Mouse (Mus musculus) NIH3T3 (cell line): ENCODE results near the gene Pclaf.

Experiments
- DNase-seq: peaks from one replicate; pipeline ENCODE4 v3.0.0-alpha.2; 2012; ENCODE audit warnings: low read depth

Pclaf gene

GRCm38 (mm10) chr9:65890143-65890628 is at the start of gene Pclaf:
Pclaf (plus strand) TSS chr9:65890237.
- DNase-seq: peak; percentile 91

- peak; percentile 73 for DNase-seq
These were observed 45.4 kb upstream of the Pclaf start for GRCm38 (mm10) chr9:65844421-65845165.

GRCm38 (mm10) chr9:65848154-65848553 is 41.9 kb upstream of the Pclaf start:
- peak; percentile 74 for DNase-seq

GRCm38 (mm10) chr9:65850203-65850602 is 39.8 kb upstream of the Pclaf start:
- DNase-seq: peak; percentile 54

GRCm38 (mm10) chr9:65859656-65860055 is 30.4 kb upstream of the Pclaf start:
- no peak for DNase-seq

- peak; percentile 93 for DNase-seq
These were observed 5.3 kb upstream of the Pclaf start for GRCm38 (mm10) chr9:65884564-65885315.

- peak; percentile 7 for DNase-seq
These were observed 1.1 kb downstream of the Pclaf start for GRCm38 (mm10) chr9:65891126-65891525.

- no peak for DNase-seq
These were observed 6.9 kb downstream of the Pclaf start for GRCm38 (mm10) chr9:65896977-65897376.

GRCm38 (mm10) chr9:65902879-65903278 is 12.8 kb downstream of the Pclaf start:
- DNase-seq: no peak

- DNase-seq: peak; percentile 8
These were observed 13.4 kb downstream of the Pclaf start for GRCm38 (mm10) chr9:65903419-65903818.

- DNase-seq: peak; percentile 95
These were observed 18.6 kb downstream of the Pclaf start, which contains the start of the genes Trip4 and Csnk1g1 for GRCm38 (mm10) chr9:65908394-65909300. Trip4 (minus strand) TSS chr9:65908794. Csnk1g1 (plus strand) TSS chr9:65908924.

- peak; percentile 47 for DNase-seq
These were observed 19.3 kb downstream of the Pclaf start for GRCm38 (mm10) chr9:65909301-65909801.

- no peak for DNase-seq
These were observed 19.8 kb downstream of the Pclaf start for GRCm38 (mm10) chr9:65909837-65910236.

- no peak for DNase-seq
These were observed 23.9 kb downstream of the Pclaf start for GRCm38 (mm10) chr9:65913976-65914375.

- DNase-seq: no peak
These were observed 27.0 kb downstream of the Pclaf start for GRCm38 (mm10) chr9:65917015-65917414.

- DNase-seq: no peak
These were observed 38.4 kb downstream of the Pclaf start for GRCm38 (mm10) chr9:65928456-65928855.

- DNase-seq: no peak
These were observed 39.8 kb downstream of the Pclaf start for GRCm38 (mm10) chr9:65929826-65930225.

- DNase-seq: no peak
These were observed 47.5 kb downstream of the Pclaf start for GRCm38 (mm10) chr9:65937566-65937965.

- no peak for DNase-seq
These were observed 61.1 kb downstream of the Pclaf start for GRCm38 (mm10) chr9:65951082-65951587.
